Mouse (Mus musculus) embryonic facial prominence, embryonic 15.5 days (tissue): ENCODE measurements around the gene Lgi1. TPM values are rescaled to one million over a fixed set of nuclear protein-coding genes. Genes with fewer than 3 reads are reported as not detected.

ENCODE experiments used
- ATAC-seq: fragments of 200-750 bp; cut with Nextera tagmentation; 2 replicates; pipeline ENCODE4 v1.8.0; 2017; ENCODE audit warnings: low read depth, moderate TSS enrichment; ENCODE audit not compliant: insufficient number of reproducible peaks, low FRiP score, low TSS enrichment
- H3K27ac ChIP-seq: fragments of 300-500 bp; sonication (generic); replicated peaks from 2 replicates; pipeline ENCODE4 v1.5.1; 2015; ENCODE audit warnings: mild to moderate bottlenecking, inconsistent platforms
- H3K27me3 ChIP-seq: fragments of 300-500 bp; sonication (generic); 2 replicates; pipeline ENCODE4 v1.6.1; 2015; ENCODE audit warnings: inconsistent platforms
- H3K36me3 ChIP-seq: fragments of 300-500 bp; sonication (generic); 2 replicates; pipeline ENCODE4 v1.6.1; 2015; ENCODE audit warnings: mild to moderate bottlenecking, inconsistent platforms
- H3K4me1 ChIP-seq: fragments of 300-500 bp; sonication (generic); 2 replicates; pipeline ENCODE4 v1.6.1; 2015; ENCODE audit warnings: inconsistent platforms
- H3K4me2 ChIP-seq: fragments of 300-500 bp; sonication (generic); replicated peaks from 2 replicates; pipeline ENCODE4 v1.6.1; 2015; ENCODE audit warnings: mild to moderate bottlenecking, inconsistent platforms
- H3K4me3 ChIP-seq: fragments of 300-500 bp; sonication (generic); replicated peaks from 2 replicates; pipeline ENCODE4 v1.5.1; 2015; ENCODE audit warnings: mild to moderate bottlenecking, inconsistent platforms
- H3K9ac ChIP-seq: fragments of 300-500 bp; sonication (generic); 2 replicates; pipeline ENCODE4 v1.6.1; 2015; ENCODE audit warnings: inconsistent platforms
- H3K9me3 ChIP-seq: fragments of 300-500 bp; sonication (generic); replicated peaks from 2 replicates; pipeline ENCODE4 v1.6.1; 2016; ENCODE audit warnings: inconsistent platforms
- WGBS: fragments of 180-500 bp; shearing (Covaris S2); methylation state at CpG from one replicate; pipeline ENCODE4 v1.1.7; 2015; 5-methylcytosine and 5-hydroxymethylcytosine counted together
- polyA plus RNA-seq: library from polyadenylated mRNA; unstranded; fragments of >200 nt; fragmentation: Nextera tagmentation; extraction: Ambion mirVana; gene quantifications from 2 replicates; pipeline ENCODE4 v1.2.1, GENCODE M21; 2015

Lgi1 gene
- polyA plus RNA-seq, 1 experiment from 2014 or later = 2.6 TPM

- no peaks in the 10 kb centered on the region for H3K27me3 ChIP-seq
- no peak overlapping the region for H3K27ac ChIP-seq
- 81% methylated on average over 2 of the region's 2 CpGs for WGBS
- no peak overlapping the region for H3K4me2 ChIP-seq
- no peaks in the 10 kb centered on the region for H3K9me3 ChIP-seq
- no peaks in the 10 kb centered on the region for H3K36me3 ChIP-seq
- H3K9ac ChIP-seq = no peak overlapping the region
- H3K4me3 ChIP-seq = no peak overlapping the region
- H3K4me1 ChIP-seq = no peaks in the 10 kb centered on the region
- no peak for ATAC-seq
These were observed 86.9 kb downstream of the Lgi1 start for GRCm38 (mm10) chr19:38351202-38351601.

GRCm38 (mm10) chr19:38351728-38352127, 87.4 kb downstream of the Lgi1 start:
- Histone ChIP-seq H3K27me3 (no peaks in the 10 kb centered on the region), H3K4me2 (no peak overlapping the region), H3K36me3 (no peaks in the 10 kb centered on the region), H3K9ac (no peak overlapping the region), H3K9me3 (no peaks in the 10 kb centered on the region), H3K27ac (no peak overlapping the region), H3K4me1 (no peaks in the 10 kb centered on the region), H3K4me3 (no peak overlapping the region)
- ATAC-seq = no peak
- 90% methylated on average over 3 of the region's 3 CpGs for whole genome bisulfite sequencing

- no peaks in the 10 kb centered on the region for H3K27me3 ChIP-seq
- no peak for ATAC-seq
- H3K4me1 ChIP-seq = no peaks in the 10 kb centered on the region
- no peak overlapping the region for H3K4me2 ChIP-seq
- no peak overlapping the region for H3K4me3 ChIP-seq
- 40% methylated on average over 6 of the region's 6 CpGs for WGBS
- no peak overlapping the region for H3K27ac ChIP-seq
- no peak overlapping the region for H3K9ac ChIP-seq
- H3K36me3 ChIP-seq = no peaks in the 10 kb centered on the region
- no peaks in the 10 kb centered on the region for H3K9me3 ChIP-seq
These were observed 88.3 kb downstream of the Lgi1 start for GRCm38 (mm10) chr19:38352495-38353130.

GRCm38 (mm10) chr19:38354279-38354678, 89.9 kb downstream of the Lgi1 start:
- no peak overlapping the region for H3K4me3 ChIP-seq
- H3K4me1 ChIP-seq = no peaks in the 10 kb centered on the region
- H3K9me3 ChIP-seq = no peaks in the 10 kb centered on the region
- H3K4me2 ChIP-seq = no peak overlapping the region
- no peaks in the 10 kb centered on the region for H3K27me3 ChIP-seq
- no peak for ATAC-seq
- no peak overlapping the region for H3K27ac ChIP-seq
- no peak overlapping the region for H3K9ac ChIP-seq
- H3K36me3 ChIP-seq = no peaks in the 10 kb centered on the region
- WGBS = 85% methylated on average over 1 of the region's 1 CpGs

GRCm38 (mm10) chr19:38354819-38355360, 90.6 kb downstream of the Lgi1 start:
- Histone ChIP-seq H3K4me2 (no peak overlapping the region), H3K9ac (no peak overlapping the region), H3K27me3 (no peaks in the 10 kb centered on the region), H3K9me3 (no peaks in the 10 kb centered on the region), H3K36me3 (no peaks in the 10 kb centered on the region), H3K4me1 (no peaks in the 10 kb centered on the region), H3K4me3 (no peak overlapping the region), H3K27ac (no peak overlapping the region)
- ATAC-seq = no peak
- 65% methylated on average over 10 of the region's 10 CpGs for WGBS

- Histone ChIP-seq H3K27me3 (no peaks in the 10 kb centered on the region), H3K4me2 (no peak overlapping the region), H3K27ac (no peak overlapping the region), H3K9ac (no peak overlapping the region), H3K4me1 (no peaks in the 10 kb centered on the region), H3K9me3 (no peaks in the 10 kb centered on the region), H3K4me3 (no peak overlapping the region), H3K36me3 (no peaks in the 10 kb centered on the region)
- ATAC-seq = no peak
- WGBS = 49% methylated on average over 8 of the region's 8 CpGs
These were observed 92.0 kb downstream of the Lgi1 start for GRCm38 (mm10) chr19:38356211-38356828.

- Histone ChIP-seq H3K9ac (no peak overlapping the region), H3K4me1 (no peaks in the 10 kb centered on the region), H3K36me3 (no peaks in the 10 kb centered on the region), H3K9me3 (no peaks in the 10 kb centered on the region), H3K27ac (no peak overlapping the region), H3K4me2 (no peak overlapping the region), H3K4me3 (no peak overlapping the region), H3K27me3 (no peaks in the 10 kb centered on the region)
- WGBS = 60% methylated on average over 9 of the region's 9 CpGs
- no peak for ATAC-seq
These were observed 93.8 kb downstream of the Lgi1 start for GRCm38 (mm10) chr19:38357956-38358623.

GRCm38 (mm10) chr19:38359287-38359686, 95.0 kb downstream of the Lgi1 start:
- Histone ChIP-seq H3K36me3 (no peaks in the 10 kb centered on the region), H3K9me3 (no peaks in the 10 kb centered on the region), H3K4me1 (no peaks in the 10 kb centered on the region), H3K9ac (no peak overlapping the region), H3K27me3 (no peaks in the 10 kb centered on the region), H3K27ac (no peak overlapping the region), H3K4me3 (no peak overlapping the region), H3K4me2 (no peak overlapping the region)
- WGBS = 70% methylated on average over 1 of the region's 1 CpGs
- ATAC-seq = no peak

Other genes with a start within 250 kb of the Lgi1 start
- gene Myof, start 221.0 kb upstream of the Lgi1 start, polyA plus RNA-seq = 16.2 and 17.4 TPM in 2 replicates
- gene Cep55, start 209.5 kb upstream of the Lgi1 start, polyA plus RNA-seq = 17.6 and 18.1 TPM in 2 replicates
- 0.12 and 0.32 TPM in 2 replicates for gene Ffar4, start 167.5 kb upstream of the Lgi1 start, polyA plus RNA-seq
- 6.7 and 7.3 TPM in 2 replicates for gene Rbp4, start 139.3 kb upstream of the Lgi1 start, polyA plus RNA-seq
- not detected in 2 replicates for gene Pde6c, start 131.8 kb upstream of the Lgi1 start, polyA plus RNA-seq
- gene Fra10ac1, start 40.4 kb upstream of the Lgi1 start, polyA plus RNA-seq = 34.5 and 35.4 TPM in 2 replicates
- gene Slc35g1, start 131.4 kb downstream of the Lgi1 start, polyA plus RNA-seq = 3.0 and 3.1 TPM in 2 replicates
- 5.3 and 5.9 TPM in 2 replicates for gene Plce1, start 216.6 kb downstream of the Lgi1 start, polyA plus RNA-seq